Mouse (Mus musculus) myocyte (in vitro differentiated cells): ENCODE data around the gene Esrrg.

Experiments used
- E2F4 ChIP-seq: IDR thresholded peaks from one replicate; pipeline ENCODE4 v1.6.1; 2011; ENCODE audit warnings: mild to moderate bottlenecking, control low read depth, moderate library complexity; ENCODE audit not compliant: insufficient read depth
- MAX ChIP-seq: IDR thresholded peaks from one replicate; pipeline ENCODE4 v1.6.1; 2011; ENCODE audit warnings: low read depth, mild to moderate bottlenecking, control low read depth
- POLR2A ChIP-seq: IDR thresholded peaks from one replicate; pipeline ENCODE4 v1.6.1; 2011; ENCODE audit warnings: low read depth, mild to moderate bottlenecking, control low read depth, moderate library complexity; ENCODE audit not compliant: insufficient read length
- POLR2AphosphoS2 ChIP-seq: IDR thresholded peaks from one replicate; pipeline ENCODE4 v1.6.1; 2011; ENCODE audit warnings: low read depth, control low read depth; ENCODE audit not compliant: insufficient read length
- SRF ChIP-seq: IDR thresholded peaks from one replicate; pipeline ENCODE4 v1.6.1; 2011; ENCODE audit warnings: low read depth; ENCODE audit not compliant: control insufficient read depth, insufficient read length

GRCm38 (mm10) chr1:188238636-188239035 lies 630.0 kb downstream of the Esrrg start:
- TF ChIP-seq POLR2A = no peak
- TF ChIP-seq POLR2AphosphoS2 = no peak
- TF ChIP-seq E2F4 = no peak
- no peak for TF ChIP-seq SRF
- TF ChIP-seq MAX = no peak
